Mouse (Mus musculus): ENCODE measurements around the gene Gm11627. TPM values are rescaled to one million over a fixed set of nuclear protein-coding genes. Genes with fewer than 3 reads are reported as not detected.

Gene Gm11627
- total and polyA plus RNA-seq, 2 experiments from 2014 or later = 7.9 to 12.0 TPM

GRCm38 (mm10) chr11:102623876-102624789 is 44.9 kb upstream of the Gm11627 start:
- H3K4me3 ChIP-seq (ENCODE audit: low read depth, low read length) = no peak overlapping the region
- no peaks in the 10 kb centered on the region for H3K36me3 ChIP-seq (replicated peaks; ENCODE audit: control insufficient read depth, insufficient read depth, low read length)
- H3K4me2 ChIP-seq (ENCODE audit: low read depth, low read length) = peak overlapping the region; percentile 2; the same call in 1 of the 2 replicates
- ATAC-seq (ENCODE audit: insufficient read depth, low read depth) = peak; percentile 79
- no peaks in the 10 kb centered on the region for H3K9me3 ChIP-seq (replicated peaks; ENCODE audit: control insufficient read depth, low read length)
- DNase-seq (ENCODE audit: low spot score) = peak; percentile 33
- H3K27me3 ChIP-seq (ENCODE audit: control insufficient read depth, insufficient read depth, low read length) = no peaks in the 10 kb centered on the region
- TF ChIP-seq CTCF (IDR thresholded peaks at IDR 0.05; ENCODE audit: low read depth) (no peak), EP300 (IDR thresholded peaks at IDR 0.05; ENCODE audit: low read depth) (no peak)
- 7% methylated on average over 17 of the region's 17 CpGs for WGBS
- H3K4me1 ChIP-seq (ENCODE audit: control insufficient read depth, insufficient read depth) = peaks cover 14% of the 10 kb centered on the region; the same call in 1 of the 2 replicates
- peak overlapping the region; percentile 11; the same call in 1 of the 2 replicates for H3K9ac ChIP-seq (replicated peaks; ENCODE audit: low read depth, low read length)
- peak overlapping the region; percentile 33 for H3K27ac ChIP-seq (ENCODE audit: low read depth)

GRCm38 (mm10) chr11:102619449-102619848 is 40.2 kb upstream of the Gm11627 start:
- TF ChIP-seq CTCF (IDR thresholded peaks at IDR 0.05; ENCODE audit: low read depth) (no peak), EP300 (IDR thresholded peaks at IDR 0.05; ENCODE audit: low read depth) (no peak)
- Histone ChIP-seq H3K4me2 (ENCODE audit: low read depth, low read length) (no peak overlapping the region), H3K27me3 (ENCODE audit: control insufficient read depth, insufficient read depth, low read length) (no peaks in the 10 kb centered on the region), H3K27ac (ENCODE audit: low read depth) (no peak overlapping the region), H3K9me3 (replicated peaks; ENCODE audit: control insufficient read depth, low read length) (no peaks in the 10 kb centered on the region), H3K4me1 (ENCODE audit: control insufficient read depth, insufficient read depth) (peaks cover 10% of the 10 kb centered on the region; the same call in 1 of the 2 replicates), H3K9ac (replicated peaks; ENCODE audit: low read depth, low read length) (no peak overlapping the region), H3K4me3 (ENCODE audit: low read depth, low read length) (no peak overlapping the region), H3K36me3 (replicated peaks; ENCODE audit: control insufficient read depth, insufficient read depth, low read length) (no peaks in the 10 kb centered on the region)
- ATAC-seq (ENCODE audit: insufficient read depth, low read depth) = no peak
- WGBS = 65% methylated on average over 2 of the region's 2 CpGs
- no peak for DNase-seq (ENCODE audit: low spot score)

- H3K27me3 ChIP-seq (ENCODE audit: control insufficient read depth, insufficient read depth, low read length) = no peaks in the 10 kb centered on the region
- peaks cover 7% of the 10 kb centered on the region; the same call in 1 of the 2 replicates for H3K4me1 ChIP-seq (ENCODE audit: control insufficient read depth, insufficient read depth)
- no peaks in the 10 kb centered on the region for H3K36me3 ChIP-seq (replicated peaks; ENCODE audit: control insufficient read depth, insufficient read depth, low read length)
- H3K4me2 ChIP-seq (ENCODE audit: low read depth, low read length) = no peak overlapping the region
- no peak overlapping the region for H3K9ac ChIP-seq (replicated peaks; ENCODE audit: low read depth, low read length)
- DNase-seq (ENCODE audit: low spot score) (no peak), ATAC-seq (ENCODE audit: insufficient read depth, low read depth) (no peak)
- 32% methylated on average over 6 of the region's 6 CpGs for WGBS
- H3K9me3 ChIP-seq (replicated peaks; ENCODE audit: control insufficient read depth, low read length) = no peaks in the 10 kb centered on the region
- no peak for TF ChIP-seq EP300 (IDR thresholded peaks at IDR 0.05; ENCODE audit: low read depth)
- TF ChIP-seq CTCF (IDR thresholded peaks at IDR 0.05; ENCODE audit: low read depth) = no peak
- no peak overlapping the region for H3K27ac ChIP-seq (ENCODE audit: low read depth)
- H3K4me3 ChIP-seq (ENCODE audit: low read depth, low read length) = no peak overlapping the region
Observed at GRCm38 (mm10) chr11:102611317-102611705, 32.0 kb upstream of the Gm11627 start.

GRCm38 (mm10) chr11:102610675-102611316 is 31.5 kb upstream of the Gm11627 start:
- Histone ChIP-seq H3K27ac (ENCODE audit: low read depth) (peak overlapping the region; percentile 46), H3K36me3 (replicated peaks; ENCODE audit: control insufficient read depth, insufficient read depth, low read length) (no peaks in the 10 kb centered on the region), H3K27me3 (ENCODE audit: control insufficient read depth, insufficient read depth, low read length) (0 out of 2 replicates have a peak, but pooled peaks cover 3% of the 10 kb centered on the region), H3K4me3 (ENCODE audit: low read depth, low read length) (no peak overlapping the region), H3K4me2 (ENCODE audit: low read depth, low read length) (no peak overlapping the region), H3K4me1 (ENCODE audit: control insufficient read depth, insufficient read depth) (peaks cover 7% of the 10 kb centered on the region; the same call in 1 of the 2 replicates), H3K9ac (replicated peaks; ENCODE audit: low read depth, low read length) (no peak overlapping the region), H3K9me3 (replicated peaks; ENCODE audit: control insufficient read depth, low read length) (no peaks in the 10 kb centered on the region)
- ATAC-seq (ENCODE audit: insufficient read depth, low read depth) (no peak), DNase-seq (ENCODE audit: low spot score) (no peak)
- TF ChIP-seq EP300 (IDR thresholded peaks at IDR 0.05; ENCODE audit: low read depth) (no peak), CTCF (IDR thresholded peaks at IDR 0.05; ENCODE audit: low read depth) (no peak)
- 52% methylated on average over 9 of the region's 9 CpGs for WGBS

GRCm38 (mm10) chr11:102610260-102610659 is 31.0 kb upstream of the Gm11627 start:
- H3K9me3 ChIP-seq (replicated peaks; ENCODE audit: control insufficient read depth, low read length) = no peaks in the 10 kb centered on the region
- no peak overlapping the region for H3K4me3 ChIP-seq (ENCODE audit: low read depth, low read length)
- WGBS = 47% methylated on average over 4 of the region's 4 CpGs
- H3K9ac ChIP-seq (replicated peaks; ENCODE audit: low read depth, low read length) = no peak overlapping the region
- no peak for ATAC-seq (ENCODE audit: insufficient read depth, low read depth)
- no peak for DNase-seq (ENCODE audit: low spot score)
- H3K27me3 ChIP-seq (ENCODE audit: control insufficient read depth, insufficient read depth, low read length) = peaks cover 5% of the 10 kb centered on the region; the same call in 1 of the 2 replicates
- TF ChIP-seq CTCF (IDR thresholded peaks at IDR 0.05; ENCODE audit: low read depth) = no peak
- TF ChIP-seq EP300 (IDR thresholded peaks at IDR 0.05; ENCODE audit: low read depth) = no peak
- H3K4me1 ChIP-seq (ENCODE audit: control insufficient read depth, insufficient read depth) = peaks cover 7% of the 10 kb centered on the region; the same call in 1 of the 2 replicates
- H3K27ac ChIP-seq (ENCODE audit: low read depth) = no peak overlapping the region
- no peaks in the 10 kb centered on the region for H3K36me3 ChIP-seq (replicated peaks; ENCODE audit: control insufficient read depth, insufficient read depth, low read length)
- no peak overlapping the region for H3K4me2 ChIP-seq (ENCODE audit: low read depth, low read length)
